Mouse (Mus musculus): ENCODE measurements around the gene Nptxr.

The Nptxr gene

GRCm38 (mm10) chr15:79804352-79805071 lies at the start of gene Nptxr:
Gene Nptxr, minus strand, starts transcription at chr15:79804766.
- DNase-seq (ENCODE audit: low spot score), result no peak

- DNase-seq (ENCODE audit: low spot score), result no peak
These were observed 45.6 kb upstream of the Nptxr start for GRCm38 (mm10) chr15:79850143-79850542.

GRCm38 (mm10) chr15:79847100-79847499 lies 42.5 kb upstream of the Nptxr start:
- peak; percentile 34 for DNase-seq (ENCODE audit: low spot score)

DNA sequence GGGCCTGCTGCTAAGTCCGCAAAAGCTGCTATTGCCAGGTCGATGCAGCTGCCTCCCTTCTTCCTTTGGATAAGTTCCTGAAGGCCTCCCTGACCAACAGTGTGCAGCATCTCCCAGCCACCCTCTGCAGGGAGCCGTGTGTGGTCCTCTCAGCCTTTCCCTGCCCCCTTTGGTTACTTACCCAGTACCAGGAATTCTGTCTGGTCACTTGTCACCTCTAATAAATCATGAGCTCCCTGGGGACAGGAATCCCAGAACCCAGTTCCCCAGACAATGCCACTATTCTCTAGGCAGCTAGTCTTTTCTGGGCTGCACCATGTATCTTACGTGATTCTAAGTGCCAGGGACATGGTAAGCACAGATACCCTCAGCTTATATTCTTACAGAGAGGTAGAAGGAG lies 41.4 kb upstream of the Nptxr start:
- no peak for DNase-seq (ENCODE audit: low spot score)

DNA sequence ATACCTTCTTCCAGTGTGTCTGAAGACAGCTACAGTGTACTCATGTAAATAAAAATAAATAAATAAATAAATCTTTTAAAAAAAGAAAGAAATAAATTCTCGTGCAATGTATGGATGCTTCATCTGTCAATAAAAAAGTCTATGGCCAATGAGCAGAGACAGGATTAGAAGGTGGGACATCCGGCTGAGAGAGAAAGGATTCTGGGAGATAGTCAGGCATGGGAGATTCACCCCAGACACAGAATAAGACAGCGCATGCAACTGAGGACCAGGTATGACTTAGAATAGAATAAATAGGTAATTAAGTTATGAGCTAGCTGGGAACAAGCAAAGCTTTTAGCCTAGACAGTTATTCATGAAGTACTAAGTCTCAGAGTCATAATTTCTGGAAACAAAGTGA lies 38.4 kb upstream of the Nptxr start:
- DNase-seq (ENCODE audit: low spot score), result no peak

DNA sequence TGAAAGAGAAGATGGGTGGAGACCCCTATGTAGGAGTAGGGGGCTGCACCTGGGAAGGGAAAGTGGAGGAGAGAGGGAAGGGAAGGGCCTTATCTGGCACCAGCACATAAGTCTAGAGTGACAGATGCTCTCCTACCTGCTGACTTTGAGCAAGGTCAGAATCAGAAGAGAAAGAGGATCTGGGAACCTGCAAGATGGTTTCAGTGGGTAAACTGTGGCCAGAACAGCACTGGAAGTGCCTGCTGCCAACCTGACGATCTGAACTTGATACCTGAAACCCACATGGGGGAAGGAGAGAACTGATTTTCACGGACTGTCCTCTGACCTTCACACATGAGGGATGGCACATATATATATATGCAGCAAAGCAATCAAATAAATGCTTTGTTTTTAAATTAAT lies 35.7 kb upstream of the Nptxr start:
- no peak for DNase-seq (ENCODE audit: low spot score)

GRCm38 (mm10) chr15:79834881-79835260 lies 30.3 kb upstream of the Nptxr start:
- no peak for DNase-seq (ENCODE audit: low spot score)

DNA sequence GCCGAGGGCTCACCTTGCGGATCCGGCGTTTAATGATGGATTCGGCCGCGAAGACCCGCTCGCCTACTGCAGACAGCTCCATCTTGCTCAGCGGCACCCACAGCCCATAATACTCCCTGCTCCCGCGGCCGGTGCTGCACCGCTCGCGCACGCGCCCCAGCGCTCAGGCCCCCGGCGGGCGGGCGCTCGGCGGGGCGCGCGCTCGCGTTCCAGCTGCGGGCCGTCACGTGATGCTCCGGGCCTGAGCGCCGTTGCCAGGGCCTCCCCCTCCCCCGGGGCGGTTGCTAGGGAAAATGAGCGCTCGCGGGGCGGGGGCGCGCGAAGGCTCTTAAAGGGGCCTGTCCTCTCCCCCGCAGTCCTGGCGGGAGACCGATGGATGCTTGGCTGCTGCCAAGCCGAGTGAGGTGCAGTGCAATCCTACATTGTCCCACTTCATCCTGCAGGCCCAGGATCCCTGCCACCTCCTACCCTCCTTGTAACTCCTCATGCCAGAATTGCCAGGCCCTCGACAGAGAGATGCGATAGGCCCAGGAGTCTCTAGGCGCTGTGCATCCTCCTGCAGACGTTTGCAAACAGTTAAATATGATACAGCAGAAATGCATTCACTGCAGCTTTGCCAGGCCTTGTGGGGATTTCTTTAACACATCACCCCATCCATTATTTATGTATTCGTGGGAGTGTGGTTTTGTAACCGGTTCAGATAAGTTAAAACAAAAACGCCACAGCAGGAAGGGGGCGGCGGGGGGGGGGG lies 29.7 kb upstream of the Nptxr start, which contains the start of the genes Npcd and Cbx6:
Npcd (minus strand) TSS at position 108 of the 751 bp plus-strand sequence.
Cbx6 (minus strand) TSS at position 559 of the 751 bp plus-strand sequence.
- peak; percentile 94 for DNase-seq (ENCODE audit: low spot score)

- DNase-seq (ENCODE audit: low spot score), result peak; percentile 13
These were observed 28.9 kb upstream of the Nptxr start for GRCm38 (mm10) chr15:79833251-79834050.

GRCm38 (mm10) chr15:79832064-79832900 lies 27.7 kb upstream of the Nptxr start:
- DNase-seq (ENCODE audit: low spot score), result peak; percentile 77

- DNase-seq (ENCODE audit: low spot score), result peak; percentile 81
These were observed 25.8 kb upstream of the Nptxr start for GRCm38 (mm10) chr15:79830388-79830787.

DNA sequence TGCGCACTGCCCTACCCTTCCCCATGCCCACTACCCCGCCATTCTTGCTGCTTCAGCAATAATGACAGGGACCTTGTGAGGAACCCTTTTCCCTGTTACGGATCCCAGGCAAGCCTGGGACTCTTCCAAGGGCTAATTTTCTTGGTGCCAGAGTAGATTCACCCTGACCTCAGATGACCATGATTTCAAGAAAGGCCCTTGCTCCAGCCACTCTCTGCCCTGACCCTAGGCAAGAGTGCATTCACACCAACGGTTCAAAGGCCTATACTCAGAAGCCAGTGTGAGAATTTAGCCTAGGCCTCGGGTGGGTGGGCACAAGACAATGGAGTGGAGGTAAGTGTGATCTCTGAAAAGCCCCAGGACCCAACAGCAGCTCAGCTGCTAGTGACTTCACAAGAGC lies 24.9 kb upstream of the Nptxr start:
- no peak for DNase-seq (ENCODE audit: low spot score)

DNA sequence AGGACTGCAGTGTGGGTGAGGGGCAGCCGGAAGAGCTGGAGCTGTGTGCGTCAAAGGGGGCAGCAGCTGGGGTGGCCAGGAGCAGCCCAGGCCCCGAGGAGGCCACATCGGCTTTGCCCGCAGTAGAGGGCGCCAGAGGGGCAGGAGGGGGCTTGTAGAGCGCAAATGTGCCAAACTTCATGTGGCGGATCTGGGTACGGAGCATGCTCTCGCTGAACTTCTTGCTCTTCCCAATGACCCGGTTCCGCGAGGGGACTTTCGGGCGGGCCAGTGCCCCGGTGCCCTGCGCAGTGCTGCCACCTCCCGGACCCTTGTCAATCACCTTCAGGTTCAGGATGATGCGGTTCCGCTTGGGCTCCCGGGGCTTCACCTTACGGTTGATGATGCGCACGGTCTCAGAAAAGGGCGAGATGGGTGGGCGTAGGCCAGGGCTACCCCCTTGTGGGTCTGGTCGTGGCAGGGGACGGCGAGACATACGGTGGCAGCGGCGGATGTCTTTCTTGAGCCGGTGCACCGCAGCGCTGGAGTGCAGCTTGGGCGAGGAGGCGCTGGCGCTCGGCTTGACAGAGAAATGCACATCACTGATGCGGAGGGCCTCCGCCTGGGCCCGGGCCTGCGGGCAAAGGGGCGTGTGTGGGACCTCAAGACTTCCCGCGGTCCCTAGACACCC lies 23.9 kb upstream of the Nptxr start:
- no peak for DNase-seq (ENCODE audit: low spot score)

- no peak for DNase-seq (ENCODE audit: low spot score)
These were observed 23.2 kb upstream of the Nptxr start for GRCm38 (mm10) chr15:79827778-79828210.

GRCm38 (mm10) chr15:79827061-79827777 lies 22.7 kb upstream of the Nptxr start:
- no peak for DNase-seq (ENCODE audit: low spot score)

DNA sequence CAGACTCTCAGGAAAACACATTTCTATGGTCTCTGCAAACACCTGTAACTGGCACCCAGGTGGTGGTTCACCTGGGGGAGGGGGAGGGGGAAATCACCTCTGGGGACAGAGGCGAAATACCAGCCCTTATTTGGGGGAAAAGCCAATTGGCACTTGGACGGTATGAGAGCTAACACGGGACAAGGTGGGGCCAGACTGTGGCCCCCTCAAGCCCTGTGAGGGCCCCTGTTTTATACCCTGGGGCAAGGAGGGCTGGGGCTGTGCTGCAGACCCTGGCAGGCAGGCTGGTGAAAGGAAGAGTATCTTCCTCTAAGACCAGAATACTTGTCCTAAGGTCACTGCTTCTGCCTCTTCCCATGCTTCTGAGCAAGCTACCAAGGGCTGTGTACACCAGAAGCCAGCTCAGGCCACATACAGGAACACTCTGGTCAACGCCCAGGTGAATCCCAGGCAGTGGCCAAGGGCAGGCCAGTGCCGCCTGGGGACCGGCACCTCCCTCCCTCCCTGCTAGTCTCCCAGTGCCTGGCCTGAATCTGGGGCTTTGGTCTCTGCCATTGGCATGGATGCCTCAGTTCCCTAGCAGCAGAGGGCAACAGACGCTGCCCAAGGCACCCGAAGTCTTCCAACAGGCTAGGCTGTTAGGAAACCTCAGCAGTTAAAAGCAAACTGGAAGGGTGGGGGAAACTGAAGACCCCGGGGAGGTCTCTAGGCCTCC lies 21.8 kb upstream of the Nptxr start:
- DNase-seq (ENCODE audit: low spot score), result no peak

GRCm38 (mm10) chr15:79825146-79825825 lies 20.7 kb upstream of the Nptxr start:
- DNase-seq (ENCODE audit: low spot score), result no peak

DNA sequence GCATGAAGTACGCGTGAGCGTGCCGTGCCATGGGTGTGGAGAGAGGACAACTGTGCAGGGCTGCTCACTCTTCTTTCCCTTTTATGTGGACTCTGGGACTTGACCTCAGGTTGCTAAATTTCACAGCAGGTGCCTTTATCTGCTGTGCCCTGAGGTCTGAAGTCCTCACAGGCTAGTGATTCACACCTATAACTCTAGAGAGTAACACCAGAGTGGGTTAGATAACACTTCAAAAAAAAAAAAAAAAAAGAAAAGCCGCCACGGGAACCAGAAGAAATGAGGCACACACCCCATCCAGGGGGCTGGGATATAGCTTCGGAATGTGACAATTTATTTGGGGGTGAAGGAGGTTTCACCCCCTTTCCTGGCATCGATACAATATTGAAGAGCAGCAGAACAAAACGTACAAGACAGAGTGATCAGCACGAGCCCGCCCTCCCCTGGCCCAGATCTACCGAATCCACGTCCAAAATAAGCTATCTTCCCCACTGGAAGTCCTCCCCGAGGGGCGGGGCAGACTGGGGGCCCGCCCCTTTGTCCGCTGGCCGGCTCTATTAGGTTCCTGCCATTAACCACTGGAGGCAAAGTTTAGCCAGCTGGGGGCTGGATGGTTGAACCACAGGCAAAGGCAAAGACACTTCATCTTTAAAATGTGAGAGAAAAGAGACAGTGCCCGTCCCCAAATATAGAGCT lies 19.2 kb upstream of the Nptxr start:
- DNase-seq (ENCODE audit: low spot score), result peak; percentile 47

Data from lung, postnatal 25 days (tissue).